Mouse (Mus musculus): Measurements from ENCODE around the gene Bglap.

Bglap gene

GRCm38 (mm10) chr3:88339006-88339405 is 45.3 kb downstream of the Bglap start:
- no peak for DNase-seq (ENCODE audit: low spot score)

- no peak for DNase-seq (ENCODE audit: low spot score)
These were observed 45.9 kb downstream of the Bglap start for GRCm38 (mm10) chr3:88338316-88338715.

GRCm38 (mm10) chr3:88337367-88338020 is 46.8 kb downstream of the Bglap start:
- DNase-seq (ENCODE audit: low spot score): peak; percentile 38

GRCm38 (mm10) chr3:88336058-88337013 is 47.9 kb downstream of the Bglap start, which contains the start of the genes Tmem79 and Smg5:
TSS of gene Tmem79 (minus strand) at chr3:88336148.
TSS of gene Smg5 (plus strand) at chr3:88336260.
- peak; percentile 98 for DNase-seq (ENCODE audit: low spot score)

- no peak for DNase-seq (ENCODE audit: low spot score)
These were observed 48.7 kb downstream of the Bglap start for GRCm38 (mm10) chr3:88335436-88336053.

GRCm38 (mm10) chr3:88334902-88335435 is 49.3 kb downstream of the Bglap start:
- DNase-seq (ENCODE audit: low spot score): no peak

GRCm38 (mm10) chr3:88334029-88334658 is 50.1 kb downstream of the Bglap start:
- peak; percentile 84 for DNase-seq (ENCODE audit: low spot score)
